Mouse (Mus musculus): ENCODE measurements at regions not wholly inside any gene's neighbourhood (a gene's known extent, or its start where the extent isn't known, plus 50 kb on each side); places are given as distances from the start of the nearest gene placed in this dataset.

DNA sequence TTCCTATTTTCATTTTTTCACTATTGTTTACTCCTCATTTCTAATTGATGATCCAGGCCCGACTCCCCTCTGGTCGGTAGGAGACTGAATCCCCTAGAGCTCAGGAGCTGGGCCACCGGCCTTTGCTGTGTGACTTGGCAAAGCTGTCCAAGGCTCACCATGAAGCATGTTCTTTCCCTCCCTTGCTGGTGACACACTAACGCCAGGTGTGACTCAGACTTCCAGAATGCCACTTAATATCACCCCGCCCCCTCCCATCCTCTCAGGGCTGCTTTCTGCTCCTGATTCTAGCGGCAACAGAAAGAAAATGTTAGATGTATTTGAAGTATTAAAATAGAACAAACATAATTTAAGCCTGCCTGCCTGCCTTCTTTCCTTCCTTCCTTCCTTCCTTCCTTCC is 163.3 kb downstream of the Tex36 start:
- Histone ChIP-seq H3K27me3 (no peaks in the 10 kb centered on the region), H3K27ac (no peak overlapping the region), H3K9ac (replicated peaks) (no peak overlapping the region), H3K4me3 (replicated peaks) (no peak overlapping the region), H3K36me3 (no peaks in the 10 kb centered on the region), H3K4me2 (no peak overlapping the region), H3K4me1 (replicated peaks) (peaks cover 29% of the 10 kb centered on the region), H3K9me3 (no peaks in the 10 kb centered on the region)
- no peak for ATAC-seq (ENCODE audit: insufficient number of reproducible peaks, insufficient read depth, low FRiP score, low TSS enrichment, low read depth)
- 59% methylated on average over 6 of the region's 6 CpGs for WGBS

DNA sequence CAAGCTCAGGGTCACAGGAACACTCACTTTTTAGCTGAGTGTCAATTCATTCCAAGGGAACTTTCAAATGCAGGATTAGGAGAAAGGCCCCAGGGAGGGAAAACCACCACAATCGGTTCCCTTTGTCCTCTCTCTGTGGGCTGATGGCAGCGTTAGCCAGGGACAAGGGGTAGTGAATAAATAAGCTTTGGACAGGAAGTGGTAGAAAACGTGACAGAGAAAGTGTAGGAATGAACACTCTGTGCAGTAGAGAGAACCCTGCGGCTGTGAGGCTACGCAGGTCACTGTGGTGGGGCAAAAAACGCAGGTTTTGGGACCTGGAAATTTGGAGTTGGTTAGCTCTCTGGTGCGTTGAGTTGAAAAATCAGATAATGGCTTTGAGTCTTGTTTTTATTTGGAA is 164.1 kb downstream of the Tex36 start:
- Histone ChIP-seq H3K4me2 (no peak overlapping the region), H3K36me3 (no peaks in the 10 kb centered on the region), H3K9ac (replicated peaks) (no peak overlapping the region), H3K4me3 (replicated peaks) (no peak overlapping the region), H3K27ac (no peak overlapping the region), H3K4me1 (replicated peaks) (peaks cover 29% of the 10 kb centered on the region), H3K9me3 (no peaks in the 10 kb centered on the region), H3K27me3 (no peaks in the 10 kb centered on the region)
- 42% methylated on average over 7 of the region's 7 CpGs for WGBS
- no peak for ATAC-seq (ENCODE audit: insufficient number of reproducible peaks, insufficient read depth, low FRiP score, low TSS enrichment, low read depth)

DNA sequence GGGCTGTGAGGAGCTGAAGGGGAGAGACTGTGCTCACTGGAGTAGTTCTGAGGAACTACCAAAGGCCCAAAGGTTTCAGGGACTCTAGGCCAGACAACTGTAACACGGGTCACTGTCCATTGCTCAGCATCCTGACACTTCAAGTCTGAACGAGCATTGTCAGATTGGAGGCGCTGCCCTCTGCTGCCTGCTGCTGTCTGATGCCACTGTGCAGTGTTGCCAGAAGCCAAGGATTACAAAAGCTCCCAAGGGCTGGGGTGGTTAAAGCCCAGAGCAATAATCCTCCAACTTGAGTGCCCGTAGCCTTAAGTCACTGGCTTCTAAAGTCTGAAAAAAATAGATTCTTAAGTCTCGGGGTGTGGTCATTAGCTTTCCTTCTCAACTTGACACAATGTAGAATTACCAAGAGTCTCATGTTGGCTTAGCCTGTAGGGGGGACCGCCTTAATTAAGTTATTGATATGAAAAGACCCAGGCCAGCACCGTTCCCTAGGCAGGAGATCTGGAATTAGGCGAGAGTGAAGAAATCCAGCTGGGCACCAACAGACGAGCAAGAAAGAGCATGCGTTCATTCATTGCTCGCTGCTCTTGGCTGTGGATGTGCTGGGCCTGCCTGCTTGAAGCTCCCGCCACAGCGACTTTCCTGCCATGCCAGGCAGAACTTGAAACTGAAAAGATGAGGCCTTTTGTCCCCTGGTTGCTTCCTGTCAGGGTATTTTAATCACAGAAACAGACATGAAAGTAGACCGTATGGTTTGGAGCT is 166.2 kb downstream of the Tex36 start:
- Histone ChIP-seq H3K27me3 (no peaks in the 10 kb centered on the region), H3K36me3 (no peaks in the 10 kb centered on the region), H3K9me3 (no peaks in the 10 kb centered on the region), H3K4me1 (replicated peaks) (peaks cover 18% of the 10 kb centered on the region), H3K4me2 (no peak overlapping the region), H3K9ac (replicated peaks) (no peak overlapping the region), H3K4me3 (replicated peaks) (no peak overlapping the region), H3K27ac (no peak overlapping the region)
- 79% methylated on average over 14 of the region's 14 CpGs for WGBS
- ATAC-seq (ENCODE audit: insufficient number of reproducible peaks, insufficient read depth, low FRiP score, low TSS enrichment, low read depth): no peak

DNA sequence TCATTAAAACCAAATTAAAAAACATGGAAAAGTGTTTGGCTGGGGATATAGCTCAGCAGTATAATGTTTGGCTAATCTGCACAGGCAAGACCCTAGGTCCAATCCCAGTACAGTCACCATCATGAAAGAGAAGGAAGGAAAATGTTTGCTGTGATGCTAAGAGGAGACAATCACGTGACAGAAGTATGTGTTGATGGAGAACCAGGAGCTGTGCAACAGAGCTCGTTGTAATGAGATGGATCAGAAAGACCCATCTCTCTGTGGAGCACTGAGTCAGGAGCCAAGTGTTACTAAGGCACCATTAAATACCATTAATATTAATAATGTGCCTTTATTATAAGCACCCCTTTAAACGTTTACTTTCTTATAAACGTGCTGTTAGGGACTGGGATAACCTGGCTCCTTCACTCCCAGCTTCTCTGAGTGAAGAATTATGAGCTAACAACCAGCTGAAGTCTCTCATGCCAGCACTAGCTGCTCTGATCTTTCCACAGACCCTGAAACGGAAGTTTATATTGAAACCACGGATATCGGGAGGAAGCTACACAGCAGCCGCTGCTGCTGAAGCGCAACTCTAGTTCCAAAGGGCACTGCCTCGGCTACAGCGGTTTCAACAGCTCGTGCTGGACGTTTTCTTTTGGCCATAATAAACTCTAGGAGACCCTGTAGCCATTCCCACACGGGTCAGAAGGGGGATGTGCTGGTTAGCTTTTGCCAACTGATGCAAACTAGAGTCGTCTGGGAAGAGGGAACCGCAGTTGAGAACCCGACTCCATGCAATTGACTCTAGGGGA is 167.7 kb downstream of the Tex36 start:
- Histone ChIP-seq H3K4me2 (no peak overlapping the region), H3K4me3 (replicated peaks) (no peak overlapping the region), H3K36me3 (no peaks in the 10 kb centered on the region), H3K4me1 (replicated peaks) (peaks cover 9% of the 10 kb centered on the region; the same call in 1 of the 2 replicates), H3K9me3 (no peaks in the 10 kb centered on the region), H3K9ac (replicated peaks) (no peak overlapping the region), H3K27ac (peak overlapping the region; percentile 0; the same call in 1 of the 2 replicates), H3K27me3 (no peaks in the 10 kb centered on the region)
- WGBS: 62% methylated on average over 17 of the region's 17 CpGs
- ATAC-seq (ENCODE audit: insufficient number of reproducible peaks, insufficient read depth, low FRiP score, low TSS enrichment, low read depth): no peak

DNA sequence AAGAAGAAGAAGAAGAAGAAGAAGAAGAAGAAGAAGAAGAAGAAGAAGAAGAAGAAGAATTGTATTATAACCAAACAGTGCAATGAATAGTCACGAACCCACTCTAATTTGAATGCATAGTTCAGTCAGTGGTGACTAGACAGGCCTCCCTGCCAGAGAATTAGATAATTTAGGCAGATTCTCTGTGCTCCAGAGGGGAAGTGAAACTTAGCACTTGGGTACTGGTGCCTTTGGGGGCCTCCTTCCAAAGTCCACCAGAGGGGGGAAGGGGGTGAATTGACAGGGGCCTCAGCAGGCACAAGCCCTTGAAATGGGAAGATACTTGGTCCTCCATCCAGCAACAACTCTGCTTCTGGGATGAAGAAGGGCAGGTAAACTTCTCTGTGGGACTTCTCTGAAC is 169.6 kb downstream of the Tex36 start:
- no peaks in the 10 kb centered on the region for H3K36me3 ChIP-seq
- H3K4me1 ChIP-seq (replicated peaks): no peaks in the 10 kb centered on the region; the same call in 1 of the 2 replicates
- H3K4me3 ChIP-seq (replicated peaks): no peak overlapping the region
- ATAC-seq (ENCODE audit: insufficient number of reproducible peaks, insufficient read depth, low FRiP score, low TSS enrichment, low read depth): no peak
- no peaks in the 10 kb centered on the region for H3K27me3 ChIP-seq
- H3K9me3 ChIP-seq: no peaks in the 10 kb centered on the region
- WGBS: 92% methylated on average over 1 of the region's 1 CpGs
- H3K27ac ChIP-seq: no peak overlapping the region
- H3K4me2 ChIP-seq: no peak overlapping the region
- H3K9ac ChIP-seq (replicated peaks): no peak overlapping the region

DNA sequence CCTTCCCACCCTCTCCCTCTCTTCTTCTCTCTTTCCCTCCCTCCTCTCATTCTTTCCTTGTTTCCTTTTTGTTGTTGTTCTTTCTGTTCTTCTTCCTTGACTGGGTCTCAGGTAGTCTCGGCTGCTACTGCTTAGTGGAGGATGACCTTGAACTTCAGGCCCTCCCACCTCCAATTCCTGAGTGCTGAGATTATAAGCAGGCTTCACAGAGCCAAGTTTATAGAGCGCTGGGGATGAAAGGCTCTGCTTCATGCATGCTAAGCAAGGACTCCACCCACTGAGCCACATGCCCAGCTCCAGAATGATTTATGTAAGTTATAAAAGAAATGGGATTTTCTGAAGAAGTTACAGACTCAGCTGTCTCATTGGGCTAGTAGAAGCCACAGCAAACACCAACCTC is 199.9 kb downstream of the Tex36 start:
- ATAC-seq (ENCODE audit: insufficient number of reproducible peaks, insufficient read depth, low FRiP score, low TSS enrichment, low read depth): no peak
- Histone ChIP-seq H3K4me2 (no peak overlapping the region), H3K27ac (no peak overlapping the region), H3K36me3 (no peaks in the 10 kb centered on the region), H3K4me3 (replicated peaks) (no peak overlapping the region), H3K27me3 (no peaks in the 10 kb centered on the region), H3K9me3 (no peaks in the 10 kb centered on the region), H3K9ac (replicated peaks) (no peak overlapping the region), H3K4me1 (replicated peaks) (no peaks in the 10 kb centered on the region)
- WGBS: 37% methylated on average over 2 of the region's 2 CpGs

DNA sequence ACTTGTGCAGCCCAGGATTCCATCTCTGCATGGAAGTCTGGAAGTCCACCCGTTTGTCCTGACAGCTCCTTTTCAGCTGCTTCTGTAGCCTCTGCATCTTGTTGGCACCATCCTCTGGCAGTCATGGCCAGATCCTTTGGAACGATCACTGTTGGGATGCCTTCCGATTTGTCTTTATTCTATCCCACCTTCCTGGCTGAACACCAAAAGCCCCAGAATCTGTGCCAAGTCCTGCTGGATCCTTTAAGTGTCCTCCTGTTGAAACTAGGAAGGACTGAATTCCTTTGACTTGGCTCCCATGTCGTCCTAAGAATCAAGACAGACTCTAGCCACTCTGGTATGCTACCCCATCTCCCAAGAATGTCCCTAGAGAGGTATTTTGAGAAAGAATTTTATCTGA is 201.3 kb downstream of the Tex36 start:
- H3K4me3 ChIP-seq (replicated peaks): no peak overlapping the region
- no peaks in the 10 kb centered on the region for H3K36me3 ChIP-seq
- H3K4me2 ChIP-seq: no peak overlapping the region
- H3K27me3 ChIP-seq: no peaks in the 10 kb centered on the region
- H3K4me1 ChIP-seq (replicated peaks): no peaks in the 10 kb centered on the region
- 76% methylated on average over 4 of the region's 4 CpGs for WGBS
- no peak overlapping the region for H3K9ac ChIP-seq (replicated peaks)
- H3K27ac ChIP-seq: no peak overlapping the region
- no peak for ATAC-seq (ENCODE audit: insufficient number of reproducible peaks, insufficient read depth, low FRiP score, low TSS enrichment, low read depth)
- no peaks in the 10 kb centered on the region for H3K9me3 ChIP-seq

DNA sequence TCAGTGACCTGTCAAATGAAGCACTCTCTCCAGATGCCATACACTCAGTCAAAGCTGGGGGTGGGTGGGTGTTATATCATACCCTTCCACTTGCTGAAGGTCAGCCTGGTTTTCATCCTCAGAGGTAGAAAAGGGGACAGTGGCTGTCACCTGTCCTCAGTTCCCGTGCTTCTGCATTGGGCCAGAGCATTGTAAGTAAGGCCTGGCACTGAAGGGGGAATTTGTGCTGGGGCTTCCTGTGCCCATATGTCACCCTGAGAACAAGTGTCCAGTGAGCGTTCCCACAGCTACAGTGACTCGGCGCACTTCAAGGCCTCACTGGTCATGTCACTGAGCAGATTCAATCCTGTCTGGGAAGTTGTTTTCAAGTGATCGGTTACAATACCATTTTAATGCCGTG is 213.2 kb downstream of the Tex36 start:
- Histone ChIP-seq H3K9ac (replicated peaks) (no peak overlapping the region), H3K4me3 (replicated peaks) (no peak overlapping the region), H3K27me3 (peaks cover 7% of the 10 kb centered on the region), H3K36me3 (no peaks in the 10 kb centered on the region), H3K27ac (no peak overlapping the region), H3K4me2 (no peak overlapping the region), H3K4me1 (replicated peaks) (no peaks in the 10 kb centered on the region), H3K9me3 (no peaks in the 10 kb centered on the region)
- WGBS: 83% methylated on average over 6 of the region's 6 CpGs
- ATAC-seq (ENCODE audit: insufficient number of reproducible peaks, insufficient read depth, low FRiP score, low TSS enrichment, low read depth): no peak

DNA sequence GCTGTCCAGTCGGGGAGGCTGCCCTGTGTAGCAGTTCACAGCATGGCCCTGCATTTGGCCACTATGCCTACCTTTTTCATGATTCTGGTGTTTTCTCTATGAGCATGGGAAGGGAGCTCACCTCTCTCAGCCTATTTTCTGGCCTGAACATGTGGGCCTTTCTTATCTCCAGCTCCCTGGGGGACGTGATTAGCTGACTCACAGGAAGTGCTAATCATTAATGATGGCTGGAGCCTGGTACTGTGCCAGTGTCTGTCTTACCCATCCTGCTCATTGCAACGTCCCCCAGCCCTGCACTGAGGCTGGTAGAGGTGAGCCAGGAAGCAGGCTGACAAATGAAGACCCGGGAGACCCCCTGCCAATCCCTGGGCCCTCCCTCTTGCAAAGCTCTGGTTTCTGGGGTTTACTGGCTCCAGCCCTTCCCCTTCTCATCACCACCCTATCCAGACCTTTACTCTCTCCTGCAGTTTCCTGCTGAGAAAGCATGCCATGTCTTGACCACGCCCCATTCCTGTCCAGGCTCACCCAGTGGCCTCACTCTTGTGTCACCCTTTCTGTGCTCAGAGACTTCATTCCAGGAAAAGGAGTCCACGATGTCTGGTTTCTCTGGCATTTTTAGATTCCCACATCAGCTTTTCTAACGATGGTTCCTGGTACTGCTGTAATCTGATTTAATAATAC is 219.8 kb downstream of the Tex36 start:
- no peak for ATAC-seq (ENCODE audit: insufficient number of reproducible peaks, insufficient read depth, low FRiP score, low TSS enrichment, low read depth)
- no peak overlapping the region for H3K9ac ChIP-seq (replicated peaks)
- H3K4me2 ChIP-seq: no peak overlapping the region
- 58% methylated on average over 7 of the region's 7 CpGs for WGBS
- no peaks in the 10 kb centered on the region for H3K36me3 ChIP-seq
- no peak overlapping the region for H3K27ac ChIP-seq
- no peaks in the 10 kb centered on the region for H3K4me1 ChIP-seq (replicated peaks)
- H3K9me3 ChIP-seq: no peaks in the 10 kb centered on the region
- H3K27me3 ChIP-seq: peaks cover 7% of the 10 kb centered on the region; the same call in 1 of the 2 replicates
- H3K4me3 ChIP-seq (replicated peaks): no peak overlapping the region

DNA sequence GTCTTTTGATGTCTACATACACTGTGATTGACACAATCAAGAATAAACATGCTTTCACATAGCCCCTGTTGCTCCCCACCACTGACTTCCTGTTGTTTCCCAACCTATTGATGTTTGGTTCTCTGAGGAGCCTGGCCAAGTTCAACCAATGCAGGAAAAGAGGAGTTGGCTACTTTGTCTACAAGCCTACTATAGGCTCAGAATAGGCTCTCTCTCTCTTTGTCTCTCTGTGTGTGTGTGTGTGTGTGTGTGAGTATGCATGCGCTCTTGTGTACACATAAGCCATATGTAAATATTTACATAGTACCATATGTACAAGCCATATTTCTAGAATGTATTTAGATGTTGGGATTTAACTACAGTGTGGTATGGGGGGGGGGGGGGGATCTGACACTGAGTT is 222.6 kb downstream of the Tex36 start:
- Histone ChIP-seq H3K9ac (replicated peaks) (no peak overlapping the region), H3K36me3 (no peaks in the 10 kb centered on the region), H3K27me3 (no peaks in the 10 kb centered on the region), H3K27ac (no peak overlapping the region), H3K9me3 (no peaks in the 10 kb centered on the region), H3K4me2 (no peak overlapping the region), H3K4me3 (replicated peaks) (no peak overlapping the region), H3K4me1 (replicated peaks) (no peaks in the 10 kb centered on the region)
- WGBS: 100% methylated on average over 1 of the region's 1 CpGs
- ATAC-seq (ENCODE audit: insufficient number of reproducible peaks, insufficient read depth, low FRiP score, low TSS enrichment, low read depth): no peak

DNA sequence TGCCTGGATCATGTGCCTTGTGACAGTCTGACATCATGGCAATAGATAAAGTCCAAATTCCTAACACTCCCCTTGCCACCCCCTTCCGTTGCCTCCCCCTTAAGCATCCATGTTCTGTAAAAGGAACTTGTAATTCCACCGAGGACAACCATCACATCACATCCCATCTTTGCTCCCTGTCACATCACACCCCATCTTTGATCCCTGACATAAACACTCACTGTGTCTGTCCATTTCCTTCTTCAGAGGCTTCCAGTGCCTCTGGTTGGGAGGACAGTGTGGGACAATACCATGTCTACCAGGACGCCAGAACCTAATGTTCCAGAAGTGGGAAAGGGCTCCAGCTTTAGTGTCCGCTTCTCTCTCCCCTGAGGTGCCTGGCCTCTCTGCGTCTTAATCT is 223.6 kb downstream of the Tex36 start:
- WGBS: 78% methylated on average over 5 of the region's 5 CpGs
- Histone ChIP-seq H3K4me1 (replicated peaks) (no peaks in the 10 kb centered on the region), H3K4me2 (no peak overlapping the region), H3K36me3 (no peaks in the 10 kb centered on the region), H3K27me3 (no peaks in the 10 kb centered on the region), H3K9me3 (no peaks in the 10 kb centered on the region), H3K27ac (no peak overlapping the region), H3K9ac (replicated peaks) (no peak overlapping the region), H3K4me3 (replicated peaks) (no peak overlapping the region)
- ATAC-seq (ENCODE audit: insufficient number of reproducible peaks, insufficient read depth, low FRiP score, low TSS enrichment, low read depth): no peak

All from limb, embryonic 12.5 days (tissue).